Mouse (Mus musculus): ENCODE results near the gene Prpf3. TPM values are rescaled to one million over a fixed set of nuclear protein-coding genes. Genes with fewer than 3 reads are reported as not detected.
"Not testable (repeated sequence)": the region's sequence is repeated elsewhere in the genome, so short reads cannot be mapped to it uniquely, and the experiment has no call there.

The Prpf3 gene
- polyA plus RNA-seq, 1 experiment from 2014 or later = 33.7 TPM

DNA sequence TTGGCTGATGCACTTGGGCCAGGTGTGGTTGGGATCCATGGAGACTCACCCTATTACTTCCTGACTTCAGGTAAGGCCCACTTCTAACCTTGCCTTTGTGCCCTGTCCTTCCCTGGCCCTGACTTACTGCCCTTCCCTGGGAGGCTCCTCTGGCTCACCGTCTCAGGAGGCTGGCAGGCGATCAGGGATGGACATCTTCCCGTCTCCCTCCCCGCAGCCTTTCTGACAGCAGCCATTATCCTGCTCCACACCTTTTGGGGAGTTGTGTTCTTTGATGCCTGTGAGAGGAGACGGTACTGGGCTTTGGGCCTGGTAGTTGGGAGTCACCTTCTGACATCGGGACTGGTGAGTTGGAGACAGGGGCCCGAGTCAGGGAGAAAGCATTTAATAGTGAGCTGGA is 39.8 kb upstream of the Prpf3 start:
- H3K4me1 ChIP-seq (ENCODE audit: control insufficient read depth in 2 of 2, insufficient read depth in 2 of 2, low read length in 2 of 2) = peaks cover 14 to 28% of the 10 kb centered on the region in 2 experiments
- H3K4me2 ChIP-seq (ENCODE audit: low read length) = peak overlapping the region; percentile 83
- ATAC-seq (ENCODE audit: insufficient number of reproducible peaks, insufficient read depth, low FRiP score, low read depth); H3K9me3 ChIP-seq (ENCODE audit: control insufficient read depth, low read length); H3K9ac ChIP-seq (ENCODE audit: low read length); H3K27ac ChIP-seq (replicated peaks in 1 of 2; ENCODE audit: control insufficient read depth in 1 of 2, insufficient read depth in 1 of 2, low read depth in 2 of 2, low read length in 2 of 2); H3K4me3 ChIP-seq (ENCODE audit: control insufficient read depth in 1 of 2, insufficient read depth in 1 of 2, low read depth in 1 of 2, low read length in 2 of 2); H3K27me3 ChIP-seq (ENCODE audit: control insufficient read depth, insufficient read depth, low read length): not testable (repeated sequence)
- H3K36me3 ChIP-seq (ENCODE audit: control insufficient read depth, insufficient read depth, low read length) = peaks cover 25% of the 10 kb centered on the region
- 81% methylated on average over 7 of the region's 7 CpGs for WGBS

DNA sequence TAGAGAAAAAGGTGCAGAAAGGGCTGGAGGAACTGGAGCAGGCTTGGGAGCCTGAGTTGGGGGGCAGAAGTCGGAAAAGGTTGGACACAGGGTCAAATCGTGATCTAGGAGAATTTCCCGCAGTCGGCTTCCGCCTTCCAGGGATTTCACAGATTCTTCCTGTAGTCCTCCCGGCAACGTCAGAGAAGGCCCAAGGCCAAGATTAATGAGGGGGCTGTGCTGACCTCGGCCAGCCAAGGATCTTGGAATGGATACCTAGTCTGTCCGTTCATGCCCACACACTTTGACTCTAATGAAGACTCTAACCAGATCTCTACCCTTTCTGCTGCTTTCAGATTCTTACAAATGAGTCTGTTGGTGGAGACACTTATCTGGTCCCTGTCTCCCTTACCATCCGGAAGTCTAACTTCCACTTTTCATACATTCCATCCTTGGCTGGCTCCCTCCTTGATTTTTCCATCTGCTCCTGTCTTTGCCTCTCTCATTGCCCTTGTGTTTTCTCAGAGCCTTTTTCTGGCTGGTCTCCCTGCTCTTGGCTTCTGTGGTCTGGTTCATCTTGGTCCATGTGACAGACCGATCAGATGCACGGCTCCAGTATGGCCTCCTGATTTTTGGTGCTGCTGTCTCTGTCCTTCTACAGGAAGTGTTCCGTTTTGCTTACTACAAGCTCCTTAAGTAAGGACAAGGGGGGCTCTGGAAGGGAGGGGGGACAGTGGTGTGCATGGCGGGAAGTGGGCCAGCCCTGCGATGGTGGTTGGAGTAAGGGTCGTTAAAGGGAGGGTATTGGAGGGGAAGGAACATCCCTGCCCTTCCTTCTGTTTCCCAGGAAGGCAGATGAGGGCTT is 38.9 kb upstream of the Prpf3 start:
- Histone ChIP-seq H3K4me3 (ENCODE audit: control insufficient read depth in 1 of 2, insufficient read depth in 1 of 2, low read depth in 1 of 2, low read length in 2 of 2) (peak overlapping the region; percentile 70 to 78), H3K9ac (ENCODE audit: low read length) (peak overlapping the region; percentile 88), H3K27ac (replicated peaks in 1 of 2; ENCODE audit: control insufficient read depth in 1 of 2, insufficient read depth in 1 of 2, low read depth in 2 of 2, low read length in 2 of 2) (peak overlapping the region; percentile 87 to 93), H3K27me3 (ENCODE audit: control insufficient read depth, insufficient read depth, low read length) (no peaks in the 10 kb centered on the region), H3K36me3 (ENCODE audit: control insufficient read depth, insufficient read depth, low read length) (peaks cover 25% of the 10 kb centered on the region), H3K4me1 (ENCODE audit: control insufficient read depth in 2 of 2, insufficient read depth in 2 of 2, low read length in 2 of 2) (peaks cover 17 to 32% of the 10 kb centered on the region in 2 experiments), H3K9me3 (ENCODE audit: control insufficient read depth, low read length) (no peaks in the 10 kb centered on the region), H3K4me2 (ENCODE audit: low read length) (peak overlapping the region; percentile 83)
- no peak for ATAC-seq (ENCODE audit: insufficient number of reproducible peaks, insufficient read depth, low FRiP score, low read depth)
- WGBS = 6% methylated on average over 15 of the region's 16 CpGs

DNA sequence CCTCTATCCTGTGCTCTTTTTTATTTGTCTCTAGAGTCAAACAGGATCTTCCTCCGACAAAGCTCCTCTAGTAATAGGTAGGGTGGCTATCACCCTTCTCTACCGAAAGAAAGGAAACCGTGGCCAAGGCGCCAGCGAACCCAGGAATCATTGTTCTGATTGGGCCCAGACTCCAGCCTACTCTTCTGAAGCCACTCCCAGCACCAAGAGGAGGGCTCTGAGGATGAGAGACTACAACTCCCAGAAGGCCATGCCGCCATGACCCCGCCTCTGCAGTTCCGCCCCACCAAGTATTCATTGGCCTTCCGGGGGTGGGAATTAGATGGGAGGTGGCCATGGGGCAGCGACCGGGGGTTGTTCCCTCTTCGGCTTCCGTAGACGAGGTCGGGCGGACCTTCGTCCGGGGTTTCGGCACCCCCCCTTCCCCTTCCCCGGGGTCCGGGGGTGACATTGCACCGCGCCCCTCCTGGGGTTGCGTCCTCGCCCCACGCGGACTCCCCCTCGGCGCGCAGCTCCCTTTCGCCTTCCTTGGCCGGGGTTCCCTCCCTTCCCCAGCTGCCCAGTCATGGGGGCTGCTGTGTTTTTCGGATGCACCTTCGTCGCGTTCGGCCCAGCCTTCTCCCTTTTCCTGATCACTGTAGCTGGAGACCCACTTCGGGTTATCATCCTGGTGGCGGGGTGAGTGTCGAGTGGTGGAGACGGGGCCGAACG is 38.1 kb upstream of the Prpf3 start, which contains the start of gene Aph1a:
TSS of gene Aph1a (plus strand) at position 364 of the 711 bp plus-strand sequence.
- H3K4me3 ChIP-seq (ENCODE audit: control insufficient read depth in 1 of 2, insufficient read depth in 1 of 2, low read depth in 1 of 2, low read length in 2 of 2) = peak within 1 kb of the TSS; percentile 70 to 78
- peaks cover 17 to 32% of the 10 kb centered on the region in 2 experiments for H3K4me1 ChIP-seq (ENCODE audit: control insufficient read depth in 2 of 2, insufficient read depth in 2 of 2, low read length in 2 of 2)
- peak within 1 kb of the TSS; percentile 88 for H3K9ac ChIP-seq (ENCODE audit: low read length)
- not testable (repeated sequence) for H3K9me3 ChIP-seq (ENCODE audit: control insufficient read depth, low read length); H3K27me3 ChIP-seq (ENCODE audit: control insufficient read depth, insufficient read depth, low read length)
- H3K36me3 ChIP-seq (ENCODE audit: control insufficient read depth, insufficient read depth, low read length) = peaks cover 26% of the 10 kb centered on the region
- peak within 1 kb of the TSS; percentile 83 for H3K4me2 ChIP-seq (ENCODE audit: low read length)
- ATAC-seq (ENCODE audit: insufficient number of reproducible peaks, insufficient read depth, low FRiP score, low read depth) = peak; percentile 92
- peak within 1 kb of the TSS; percentile 91 to 93 for H3K27ac ChIP-seq (replicated peaks in 1 of 2; ENCODE audit: control insufficient read depth in 1 of 2, insufficient read depth in 1 of 2, low read depth in 2 of 2, low read length in 2 of 2)
- WGBS = 0% methylated on average over 25 of the region's 43 CpGs

DNA sequence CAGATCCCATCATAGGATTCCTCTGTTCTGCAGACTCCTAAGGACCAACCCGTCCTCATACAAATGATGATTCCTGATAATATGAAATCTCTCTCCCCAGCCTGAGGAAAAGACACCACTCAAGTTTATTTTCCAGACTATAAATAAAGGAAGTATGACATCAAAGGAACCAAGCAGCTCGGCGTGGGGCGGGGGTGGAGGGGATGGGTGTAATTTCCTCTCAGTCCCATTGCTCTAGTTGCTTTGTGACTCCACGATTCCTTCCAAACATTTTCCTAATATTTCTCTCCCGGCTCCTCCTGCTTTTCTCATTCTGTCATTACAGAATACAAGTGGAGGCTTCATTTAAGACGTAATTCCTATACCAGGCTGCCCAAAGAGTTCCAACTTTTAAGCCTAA is 37.4 kb upstream of the Prpf3 start:
- peak overlapping the region; percentile 77 for H3K4me2 ChIP-seq (ENCODE audit: low read length)
- no peak for ATAC-seq (ENCODE audit: insufficient number of reproducible peaks, insufficient read depth, low FRiP score, low read depth)
- peaks cover 26% of the 10 kb centered on the region for H3K36me3 ChIP-seq (ENCODE audit: control insufficient read depth, insufficient read depth, low read length)
- H3K27ac ChIP-seq (replicated peaks in 1 of 2; ENCODE audit: control insufficient read depth in 1 of 2, insufficient read depth in 1 of 2, low read depth in 2 of 2, low read length in 2 of 2) = peak overlapping the region; percentile 91
- H3K9me3 ChIP-seq (ENCODE audit: control insufficient read depth, low read length) = no peaks in the 10 kb centered on the region
- no peaks in the 10 kb centered on the region for H3K27me3 ChIP-seq (ENCODE audit: control insufficient read depth, insufficient read depth, low read length)
- H3K4me1 ChIP-seq (ENCODE audit: control insufficient read depth in 2 of 2, insufficient read depth in 2 of 2, low read length in 2 of 2) = peaks cover 17 to 32% of the 10 kb centered on the region in 2 experiments
- WGBS = 13% methylated on average over 7 of the region's 7 CpGs
- H3K9ac ChIP-seq (ENCODE audit: low read length) = peak overlapping the region; percentile 74
- H3K4me3 ChIP-seq (ENCODE audit: control insufficient read depth in 1 of 2, insufficient read depth in 1 of 2, low read depth in 1 of 2, low read length in 2 of 2) = peak overlapping the region; percentile 47 to 70; a peak in 3 of 4 replicates

DNA sequence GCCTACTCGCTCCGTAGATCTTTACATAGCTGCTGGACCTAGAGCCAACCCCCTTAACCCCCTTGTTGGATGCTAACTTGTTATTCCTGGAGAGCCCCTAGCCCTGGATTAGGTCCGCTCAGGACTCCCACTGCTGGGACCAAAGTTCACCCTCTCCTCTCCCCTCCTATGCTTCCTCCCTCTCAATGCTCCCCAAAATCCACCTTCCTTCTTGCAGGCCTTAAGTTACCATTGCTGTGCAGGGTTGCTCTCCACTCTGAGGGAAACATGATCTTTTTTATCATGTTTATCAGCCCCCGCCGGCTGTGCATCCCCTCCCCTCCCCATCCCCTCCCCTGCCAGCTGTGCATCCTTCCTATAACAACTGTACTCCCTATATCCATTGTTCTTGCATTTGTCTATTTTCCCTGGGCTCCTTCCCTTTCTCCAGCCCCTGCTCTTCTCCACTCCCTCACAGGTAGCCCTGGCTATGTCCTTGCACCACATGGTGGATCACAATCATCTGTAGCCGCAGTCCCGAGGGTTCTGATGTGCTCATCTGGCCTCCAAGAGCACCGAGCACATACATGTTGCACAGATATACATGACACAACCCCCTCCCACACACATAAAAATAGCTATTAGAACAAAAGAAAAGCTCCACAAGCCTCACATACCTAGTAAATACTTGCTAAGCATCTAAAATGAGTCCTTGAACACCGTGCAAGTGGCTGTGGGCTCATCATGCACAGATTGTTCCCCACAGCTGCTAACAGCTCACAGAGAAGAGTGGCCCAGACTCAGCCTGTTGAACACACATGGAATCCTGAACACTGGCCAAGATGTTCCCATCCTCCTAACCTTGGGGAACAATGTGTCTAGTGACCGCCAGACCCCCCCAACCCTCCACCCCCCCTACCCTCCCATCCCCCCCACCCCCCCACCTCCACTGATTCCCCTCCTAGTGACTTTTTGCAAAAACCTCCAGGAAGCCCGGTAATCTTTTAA is 36.7 kb upstream of the Prpf3 start:
- peak overlapping the region; percentile 77 for H3K4me2 ChIP-seq (ENCODE audit: low read length)
- H3K36me3 ChIP-seq (ENCODE audit: control insufficient read depth, insufficient read depth, low read length) = peaks cover 26% of the 10 kb centered on the region
- peaks cover 17 to 32% of the 10 kb centered on the region in 2 experiments for H3K4me1 ChIP-seq (ENCODE audit: control insufficient read depth in 2 of 2, insufficient read depth in 2 of 2, low read length in 2 of 2)
- peak overlapping the region; percentile 90 to 91 for H3K27ac ChIP-seq (replicated peaks in 1 of 2; ENCODE audit: control insufficient read depth in 1 of 2, insufficient read depth in 1 of 2, low read depth in 2 of 2, low read length in 2 of 2)
- WGBS = 22% methylated on average over 11 of the region's 11 CpGs
- H3K4me3 ChIP-seq (ENCODE audit: control insufficient read depth in 1 of 2, insufficient read depth in 1 of 2, low read depth in 1 of 2, low read length in 2 of 2) = peak overlapping the region; percentile 5 to 70; a peak in 3 of 4 replicates
- no peaks in the 10 kb centered on the region for H3K27me3 ChIP-seq (ENCODE audit: control insufficient read depth, insufficient read depth, low read length)
- no peak for ATAC-seq (ENCODE audit: insufficient number of reproducible peaks, insufficient read depth, low FRiP score, low read depth)
- peak overlapping the region; percentile 69 for H3K9ac ChIP-seq (ENCODE audit: low read length)
- no peaks in the 10 kb centered on the region for H3K9me3 ChIP-seq (ENCODE audit: control insufficient read depth, low read length)

DNA sequence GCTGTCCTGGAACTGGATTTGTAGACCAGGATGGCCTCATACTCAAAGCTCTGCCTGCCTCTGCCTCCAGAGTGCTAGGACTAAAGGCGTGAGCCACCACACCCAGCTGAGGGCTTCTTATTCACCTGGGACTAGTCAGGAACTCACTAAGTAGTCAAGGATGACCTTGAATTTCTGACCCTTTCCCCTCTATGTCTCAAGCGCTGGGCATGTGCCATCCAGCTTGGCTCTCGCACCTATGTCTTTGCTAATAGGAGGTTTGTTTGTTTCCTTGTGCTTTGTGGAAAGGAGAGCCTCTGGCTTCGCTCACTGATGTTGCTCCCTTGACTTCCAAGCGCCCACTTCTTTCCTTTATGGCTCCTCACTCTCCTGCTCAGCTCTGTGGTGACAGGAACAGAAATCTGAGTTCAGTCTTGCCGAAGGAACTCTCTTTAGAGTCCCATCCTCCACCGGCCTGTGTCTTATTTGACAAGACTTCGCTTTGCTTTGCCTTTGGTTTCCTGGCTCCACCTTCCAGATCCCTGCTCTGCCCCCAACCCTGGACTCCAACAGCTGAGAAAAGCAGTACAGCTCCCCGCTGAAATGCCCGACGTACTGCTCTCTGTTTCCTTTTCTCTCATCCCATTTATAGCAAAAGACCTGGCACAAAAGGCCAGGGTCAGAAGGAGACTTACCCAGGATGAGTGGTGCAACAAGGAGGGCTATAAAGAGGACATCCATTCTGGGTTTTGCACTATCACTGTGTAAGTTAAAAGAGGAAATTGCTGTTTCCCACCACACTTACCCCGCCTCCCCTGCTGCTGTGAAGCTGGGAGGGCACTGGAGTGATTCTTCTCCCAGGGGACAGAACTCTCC is 35.8 kb upstream of the Prpf3 start, which contains the start of gene BC028528:
TSS of gene BC028528 (minus strand) at position 795 of the 855 bp plus-strand sequence.
- H3K27ac ChIP-seq (replicated peaks in 1 of 2; ENCODE audit: control insufficient read depth in 1 of 2, insufficient read depth in 1 of 2, low read depth in 2 of 2, low read length in 2 of 2) = peak within 1 kb of the TSS; percentile 90 to 91
- H3K4me2 ChIP-seq (ENCODE audit: low read length) = peak within 1 kb of the TSS; percentile 66
- H3K9ac ChIP-seq (ENCODE audit: low read length) = peak within 1 kb of the TSS; percentile 69
- 22% methylated on average over 12 of the region's 12 CpGs for WGBS
- H3K4me1 ChIP-seq (ENCODE audit: control insufficient read depth in 2 of 2, insufficient read depth in 2 of 2, low read length in 2 of 2) = peaks cover 17 to 32% of the 10 kb centered on the region in 2 experiments
- H3K36me3 ChIP-seq (ENCODE audit: control insufficient read depth, insufficient read depth, low read length) = peaks cover 31% of the 10 kb centered on the region
- ATAC-seq (ENCODE audit: insufficient number of reproducible peaks, insufficient read depth, low FRiP score, low read depth) = 0 out of 2 replicates have a peak, but pooled peaks have one; percentile 37
- no peaks in the 10 kb centered on the region for H3K27me3 ChIP-seq (ENCODE audit: control insufficient read depth, insufficient read depth, low read length)
- H3K4me3 ChIP-seq (ENCODE audit: control insufficient read depth in 1 of 2, insufficient read depth in 1 of 2, low read depth in 1 of 2, low read length in 2 of 2) = peak within 1 kb of the TSS; percentile 34 to 36
- H3K9me3 ChIP-seq (ENCODE audit: control insufficient read depth, low read length) = no peaks in the 10 kb centered on the region

Data from heart, embryonic 14.5 days (tissue).